Mouse (Mus musculus): ENCODE results near the gene Ahdc1.

DNA sequence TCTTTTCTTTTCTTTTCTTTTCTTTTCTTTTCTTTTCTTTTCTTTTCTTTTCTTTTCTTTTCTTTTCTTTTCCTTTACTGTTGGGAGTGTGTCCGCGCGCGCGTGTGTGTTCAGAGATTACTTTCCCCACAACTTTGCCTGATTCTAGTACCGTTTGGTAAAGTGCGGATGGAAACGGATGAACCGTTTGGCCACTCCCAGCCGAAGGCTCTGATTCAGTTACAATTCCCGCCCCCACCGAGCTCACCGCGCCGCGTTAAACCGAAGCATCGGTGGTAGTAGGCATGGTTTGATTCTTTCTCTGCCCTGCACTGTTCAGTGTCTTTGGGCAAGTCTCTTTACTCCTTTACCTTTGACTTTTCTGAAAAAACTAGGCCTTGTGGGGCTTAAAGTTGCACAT, 28.8 kb downstream of the Ahdc1 start:
- TF ChIP-seq CTCF (IDR thresholded peaks at IDR 0.05; ENCODE audit: insufficient read depth, low read length) (no peak), POLR2A (IDR thresholded peaks at IDR 0.05; ENCODE audit: borderline replicate concordance, extremely low read depth, low read depth, low read length) (no peak)

Measured in lung, adult 2 months (tissue).